Mouse (Mus musculus) kidney, embryonic 15.5 days (tissue): ENCODE results near the gene Eno4. TPM values are rescaled to one million over a fixed set of nuclear protein-coding genes. Genes with fewer than 3 reads are reported as not detected.
A peak's percentile ranks its signal among the peaks of the same experiment; 100 is the strongest.

Experiments used
- ATAC-seq: fragments of 200-750 bp; cut with Nextera tagmentation; replicated peaks from 2 replicates; pipeline ENCODE4 v1.8.0; 2017; ENCODE audit warnings: moderate TSS enrichment; ENCODE audit not compliant: low FRiP score
- H3K27ac ChIP-seq: fragments of 300-500 bp; sonication (generic); 2 replicates; pipeline ENCODE4 v1.5.1; 2015; ENCODE audit warnings: mild to moderate bottlenecking, inconsistent platforms
- H3K27me3 ChIP-seq: fragments of 300-500 bp; sonication (generic); 2 replicates; pipeline ENCODE4 v1.6.1; 2015; ENCODE audit warnings: inconsistent platforms
- H3K36me3 ChIP-seq: fragments of 300-500 bp; sonication (generic); 2 replicates; pipeline ENCODE4 v1.6.1; 2015; ENCODE audit warnings: inconsistent platforms
- H3K4me1 ChIP-seq: fragments of 300-500 bp; sonication (generic); 2 replicates; pipeline ENCODE4 v1.6.1; 2015; ENCODE audit warnings: inconsistent platforms
- H3K4me2 ChIP-seq: fragments of 300-500 bp; sonication (generic); 2 replicates; pipeline ENCODE4 v1.6.1; 2015; ENCODE audit warnings: moderate library complexity, mild to moderate bottlenecking, inconsistent platforms
- H3K4me3 ChIP-seq: fragments of 300-500 bp; sonication (generic); replicated peaks from 2 replicates; pipeline ENCODE4 v1.5.1; 2015; ENCODE audit warnings: mild to moderate bottlenecking, inconsistent platforms
- H3K9ac ChIP-seq: fragments of 300-500 bp; sonication (generic); 2 replicates; pipeline ENCODE4 v1.6.1; 2015; ENCODE audit warnings: mild to moderate bottlenecking, inconsistent platforms
- H3K9me3 ChIP-seq: fragments of 300-500 bp; sonication (generic); replicated peaks from 2 replicates; pipeline ENCODE4 v1.6.1; 2016; ENCODE audit warnings: inconsistent platforms
- WGBS: fragments of 180-500 bp; shearing (Covaris S2); methylation state at CpG from one replicate; pipeline ENCODE4 v1.1.7; 2015; ENCODE audit warnings: mixed read lengths; 5-methylcytosine and 5-hydroxymethylcytosine counted together
- polyA plus RNA-seq: library from polyadenylated mRNA; unstranded; fragments of >200 nt; fragmentation: Nextera tagmentation; extraction: Ambion mirVana; gene quantifications from 2 replicates; pipeline ENCODE4 v1.2.1, GENCODE M21; 2015

Eno4 gene
- polyA plus RNA-seq, 1 experiment from 2014 or later = 0.65 TPM

GRCm38 (mm10) chr19:58919148-58919547, 24.1 kb upstream of the Eno4 start:
- peak overlapping the region; percentile 45; the same call in 1 of the 2 replicates for H3K4me2 ChIP-seq
- no peak overlapping the region for H3K4me3 ChIP-seq

DNA sequence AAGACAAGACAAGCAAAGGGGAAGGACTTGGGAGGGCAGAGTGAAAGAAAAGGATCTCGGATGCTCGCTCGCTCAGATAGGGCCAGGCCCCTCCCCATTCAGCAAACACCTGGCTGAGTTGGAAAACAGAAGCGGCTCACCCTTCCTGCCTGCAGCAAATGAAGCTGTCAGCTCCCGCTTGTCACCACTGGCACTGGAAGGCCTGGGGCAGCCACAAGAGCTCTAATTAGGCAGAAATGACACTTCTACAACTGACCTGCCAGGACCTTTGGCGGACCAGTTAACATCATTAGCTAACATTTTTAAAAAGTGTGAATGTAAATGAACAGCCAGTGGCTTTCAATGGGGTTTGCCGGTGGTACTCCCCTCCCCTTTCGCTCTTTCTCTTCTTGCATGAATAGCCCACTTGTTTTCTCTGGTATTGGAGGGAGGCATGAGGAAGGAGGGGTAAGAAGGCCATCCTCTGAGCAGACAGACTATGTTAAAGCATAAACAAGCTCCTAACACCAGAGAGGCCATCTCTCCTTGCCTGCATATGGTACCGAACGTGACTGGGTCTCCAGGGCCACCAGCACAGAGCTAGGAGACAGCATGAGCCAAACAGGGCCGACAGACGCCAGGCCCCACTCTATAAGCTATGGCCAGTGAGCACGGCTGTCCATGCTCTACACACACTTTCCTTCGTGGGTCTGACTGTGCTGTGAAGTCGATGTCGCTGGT, 12.0 kb upstream of the Eno4 start:
- Histone ChIP-seq H3K27me3 (peaks cover 54% of the 10 kb centered on the region), H3K4me2 (no peak overlapping the region), H3K27ac (no peak overlapping the region), H3K36me3 (no peaks in the 10 kb centered on the region), H3K9ac (no peak overlapping the region), H3K4me1 (no peaks in the 10 kb centered on the region), H3K4me3 (no peak overlapping the region), H3K9me3 (no peaks in the 10 kb centered on the region)
- no peak for ATAC-seq
- WGBS = 45% methylated on average over 16 of the region's 16 CpGs

More at GRCm38 (mm10) chr19:58919148-58919547, 24.1 kb upstream of the Eno4 start:
- Histone ChIP-seq H3K4me1 (0 out of 2 replicates have a peak, but pooled peaks cover 3% of the 10 kb centered on the region), H3K27me3 (peaks cover 43% of the 10 kb centered on the region), H3K36me3 (no peaks in the 10 kb centered on the region), H3K9me3 (no peaks in the 10 kb centered on the region), H3K9ac (no peak overlapping the region), H3K27ac (no peak overlapping the region)
- ATAC-seq = no peak
- WGBS = 15% methylated on average over 7 of the region's 7 CpGs

DNA sequence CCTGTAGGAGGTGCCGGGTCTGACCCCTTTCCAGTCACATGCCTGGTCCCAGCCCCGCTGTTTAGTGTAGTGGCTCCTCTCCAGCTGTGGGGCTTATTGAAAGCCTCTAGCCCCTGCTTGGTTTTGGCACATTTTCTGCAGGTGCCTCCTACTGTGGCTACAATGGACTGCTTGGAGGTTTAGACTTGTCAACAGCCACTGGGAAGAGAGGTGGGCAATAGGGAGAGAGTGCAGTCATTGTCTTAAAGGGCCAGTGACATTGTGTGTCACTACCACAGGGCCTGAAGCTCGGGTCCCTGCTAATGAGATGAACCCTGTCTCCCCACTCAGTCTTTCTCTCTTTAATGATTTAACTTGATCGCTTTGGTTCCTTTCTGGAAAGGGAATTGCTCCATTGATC, 10.2 kb upstream of the Eno4 start:
- Histone ChIP-seq H3K4me2 (no peak overlapping the region), H3K36me3 (no peaks in the 10 kb centered on the region), H3K27me3 (peaks cover 54% of the 10 kb centered on the region), H3K4me1 (0 out of 2 replicates have a peak, but pooled peaks cover 4% of the 10 kb centered on the region), H3K9ac (no peak overlapping the region), H3K4me3 (no peak overlapping the region), H3K9me3 (no peaks in the 10 kb centered on the region), H3K27ac (no peak overlapping the region)
- ATAC-seq = no peak
- 23% methylated on average over 4 of the region's 4 CpGs for WGBS

- H3K27me3 ChIP-seq = 0 out of 2 replicates have a peak, but pooled peaks cover 9% of the 10 kb centered on the region
- ATAC-seq = no peak
- no peak overlapping the region for H3K27ac ChIP-seq
- WGBS = 87% methylated on average over 7 of the region's 7 CpGs
- no peak overlapping the region for H3K4me2 ChIP-seq
- no peak overlapping the region for H3K9ac ChIP-seq
- peaks cover 15% of the 10 kb centered on the region for H3K4me1 ChIP-seq
- H3K36me3 ChIP-seq = no peaks in the 10 kb centered on the region
- H3K4me3 ChIP-seq = no peak overlapping the region
- no peaks in the 10 kb centered on the region for H3K9me3 ChIP-seq
Measured at GRCm38 (mm10) chr19:58945959-58946358, 2.7 kb downstream of the Eno4 start.

- 94% methylated on average over 3 of the region's 3 CpGs for WGBS
- ATAC-seq = no peak
- no peak overlapping the region for H3K4me2 ChIP-seq
Measured at GRCm38 (mm10) chr19:58951521-58951920, 8.3 kb downstream of the Eno4 start.

GRCm38 (mm10) chr19:58952236-58952635, 9.0 kb downstream of the Eno4 start:
- 67% methylated on average over 12 of the region's 13 CpGs for WGBS
- H3K4me3 ChIP-seq = no peak overlapping the region

More at GRCm38 (mm10) chr19:58951521-58951920, 8.3 kb downstream of the Eno4 start:
- Histone ChIP-seq H3K9me3 (no peaks in the 10 kb centered on the region), H3K27ac (no peak overlapping the region), H3K4me3 (no peak overlapping the region), H3K9ac (no peak overlapping the region), H3K36me3 (no peaks in the 10 kb centered on the region), H3K4me1 (no peaks in the 10 kb centered on the region), H3K27me3 (peaks cover 37% of the 10 kb centered on the region)

GRCm38 (mm10) chr19:58954779-58955178, 11.6 kb downstream of the Eno4 start:
- Histone ChIP-seq H3K27ac (no peak overlapping the region), H3K9ac (no peak overlapping the region), H3K4me3 (no peak overlapping the region), H3K36me3 (no peaks in the 10 kb centered on the region), H3K4me1 (no peaks in the 10 kb centered on the region), H3K9me3 (no peaks in the 10 kb centered on the region), H3K27me3 (peaks cover 30% of the 10 kb centered on the region), H3K4me2 (no peak overlapping the region)
- WGBS = 87% methylated on average over 8 of the region's 8 CpGs
- no peak for ATAC-seq

More at GRCm38 (mm10) chr19:58952236-58952635, 9.0 kb downstream of the Eno4 start:
- Histone ChIP-seq H3K4me1 (no peaks in the 10 kb centered on the region), H3K27me3 (peaks cover 37% of the 10 kb centered on the region), H3K9me3 (no peaks in the 10 kb centered on the region), H3K9ac (no peak overlapping the region), H3K36me3 (no peaks in the 10 kb centered on the region), H3K27ac (no peak overlapping the region), H3K4me2 (no peak overlapping the region)
- no peak for ATAC-seq

GRCm38 (mm10) chr19:58963011-58963410, 19.8 kb downstream of the Eno4 start:
- Histone ChIP-seq H3K9ac (no peak overlapping the region), H3K27me3 (peaks cover 21% of the 10 kb centered on the region; the same call in 1 of the 2 replicates), H3K36me3 (no peaks in the 10 kb centered on the region), H3K9me3 (no peaks in the 10 kb centered on the region), H3K27ac (no peak overlapping the region), H3K4me3 (no peak overlapping the region), H3K4me2 (no peak overlapping the region), H3K4me1 (no peaks in the 10 kb centered on the region)
- no peak for ATAC-seq
- 56% methylated on average over 8 of the region's 8 CpGs for WGBS

DNA sequence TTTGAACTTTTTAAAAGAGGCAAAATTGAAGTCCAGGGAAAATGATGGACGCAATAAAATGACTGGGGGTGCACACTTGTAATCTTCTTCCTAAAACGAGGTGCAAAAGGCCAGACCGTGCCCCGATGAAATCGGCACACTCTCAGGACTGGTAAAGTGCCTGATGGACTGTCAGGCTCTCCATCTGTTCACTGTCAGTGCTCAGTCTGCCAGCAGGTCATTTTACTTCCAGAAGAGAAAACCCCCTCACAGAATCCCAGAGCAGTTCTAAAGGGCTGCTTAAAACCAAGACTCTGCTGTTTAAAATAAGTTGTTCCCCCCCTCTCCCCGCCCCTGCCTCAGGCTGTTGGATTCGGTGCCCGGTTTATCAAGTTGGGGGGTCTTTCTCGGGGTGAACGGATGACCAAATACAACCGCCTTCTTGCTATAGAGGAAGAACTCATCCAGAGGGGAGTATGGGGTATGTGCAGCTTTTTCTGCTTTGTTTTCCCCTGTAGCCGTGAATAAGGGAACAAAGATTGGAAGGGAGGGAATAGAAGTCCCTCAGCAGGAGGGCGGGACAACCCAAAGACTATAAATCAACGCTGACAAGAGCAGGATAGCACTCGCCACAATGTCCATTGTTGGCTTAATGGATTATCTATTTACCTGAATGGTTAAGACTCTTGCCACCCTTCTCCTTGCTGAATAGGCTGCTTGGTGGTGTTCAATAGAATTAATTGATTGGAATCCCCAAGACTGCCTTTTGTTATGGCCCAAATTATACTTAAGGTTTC, 25.7 kb downstream of the Eno4 start:
- ATAC-seq = no peak
- no peaks in the 10 kb centered on the region for H3K9me3 ChIP-seq
- 44% methylated on average over 15 of the region's 15 CpGs for WGBS
- peaks cover 16% of the 10 kb centered on the region for H3K4me1 ChIP-seq
- H3K9ac ChIP-seq = no peak overlapping the region
- H3K36me3 ChIP-seq = no peaks in the 10 kb centered on the region
- no peak overlapping the region for H3K27ac ChIP-seq
- H3K27me3 ChIP-seq = peaks cover 46% of the 10 kb centered on the region
- H3K4me3 ChIP-seq = no peak overlapping the region
- H3K4me2 ChIP-seq = no peak overlapping the region; the same call in 1 of the 2 replicates

DNA sequence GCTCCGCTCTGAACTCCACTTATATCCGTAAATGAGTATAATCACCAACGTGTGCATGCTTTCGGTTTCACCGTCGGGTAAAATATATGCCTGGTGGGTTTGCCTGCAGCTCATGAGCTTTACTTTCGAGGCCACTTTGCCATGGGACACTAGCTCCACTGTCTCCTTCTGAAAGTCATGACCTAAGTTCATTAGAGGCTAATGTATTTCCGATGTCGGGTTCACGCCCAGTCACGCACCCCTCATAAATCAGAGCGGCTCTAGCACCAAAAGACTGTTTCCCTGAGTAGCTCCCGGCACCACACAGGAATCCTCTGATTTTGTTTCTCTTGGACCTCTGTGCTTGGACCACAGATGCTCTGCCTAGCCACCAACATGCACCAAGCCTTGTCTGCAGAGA, 27.6 kb downstream of the Eno4 start:
- no peak overlapping the region for H3K9ac ChIP-seq
- H3K4me2 ChIP-seq = peak overlapping the region; percentile 46
- no peaks in the 10 kb centered on the region for H3K9me3 ChIP-seq
- peaks cover 23% of the 10 kb centered on the region for H3K4me1 ChIP-seq
- H3K27ac ChIP-seq = no peak overlapping the region
- peaks cover 47% of the 10 kb centered on the region for H3K27me3 ChIP-seq
- H3K36me3 ChIP-seq = no peaks in the 10 kb centered on the region
- ATAC-seq = no peak
- H3K4me3 ChIP-seq = peak overlapping the region; percentile 15
- 14% methylated on average over 13 of the region's 13 CpGs for WGBS

- H3K9ac ChIP-seq = no peak overlapping the region
- ATAC-seq = no peak
- no peaks in the 10 kb centered on the region for H3K36me3 ChIP-seq
- no peaks in the 10 kb centered on the region for H3K9me3 ChIP-seq
- no peak overlapping the region for H3K4me2 ChIP-seq
- no peak overlapping the region for H3K4me3 ChIP-seq
- H3K27ac ChIP-seq = no peak overlapping the region
- H3K27me3 ChIP-seq = peaks cover 43% of the 10 kb centered on the region
- 91% methylated on average over 8 of the region's 8 CpGs for WGBS
- H3K4me1 ChIP-seq = peaks cover 22% of the 10 kb centered on the region
Measured at GRCm38 (mm10) chr19:58974126-58974525, 30.9 kb downstream of the Eno4 start.

GRCm38 (mm10) chr19:58975216-58975863, 32.1 kb downstream of the Eno4 start:
- no peak overlapping the region for H3K9ac ChIP-seq
- H3K27ac ChIP-seq = no peak overlapping the region
- ATAC-seq = no peak
- H3K4me1 ChIP-seq = peaks cover 26% of the 10 kb centered on the region
- no peak overlapping the region for H3K4me3 ChIP-seq
- no peaks in the 10 kb centered on the region for H3K36me3 ChIP-seq
- H3K4me2 ChIP-seq = no peak overlapping the region
- 54% methylated on average over 11 of the region's 11 CpGs for WGBS
- H3K27me3 ChIP-seq = peaks cover 38% of the 10 kb centered on the region
- H3K9me3 ChIP-seq = no peaks in the 10 kb centered on the region
